Mouse (Mus musculus) cerebellum, adult 2 months (tissue): Measurements from ENCODE around the gene Col27a1.

Source experiments
- CTCF ChIP-seq: fragments of 200-500 bp; IDR thresholded peaks from 2 replicates; pipeline ENCODE4 v1.5.1; 2011; ENCODE audit warnings: low read depth, mild to moderate bottlenecking, control low read depth, low read length, moderate library complexity, borderline replicate concordance; ENCODE audit not compliant: insufficient read depth
- POLR2A ChIP-seq: fragments of 200-500 bp; IDR thresholded peaks from 2 replicates; pipeline ENCODE4 v1.6.1; 2011; ENCODE audit warnings: low read length, control low read depth, borderline replicate concordance; ENCODE audit not compliant: insufficient read depth

DNA sequence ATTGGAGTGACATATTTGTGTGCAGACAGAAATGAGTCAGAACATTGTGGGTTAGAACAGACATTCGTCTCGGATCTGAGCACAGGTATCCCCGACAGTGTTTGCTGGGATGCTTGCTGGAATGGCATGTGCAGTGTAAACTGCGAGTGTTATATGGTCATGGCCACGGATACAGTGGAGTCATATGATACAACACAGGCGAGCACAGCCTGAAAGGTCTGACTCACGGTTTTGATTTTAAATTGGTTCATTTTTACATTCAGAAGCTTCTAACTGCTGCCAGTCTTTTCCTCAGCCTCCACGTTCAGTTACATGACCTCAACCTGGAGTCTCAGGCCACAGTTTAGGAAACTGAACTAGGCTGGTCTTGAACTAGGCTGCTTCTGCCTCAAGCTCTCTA, 83.1 kb downstream of the Col27a1 start:
- no peak for TF ChIP-seq POLR2A
- no peak for TF ChIP-seq CTCF
